Mouse (Mus musculus): ENCODE measurements around the gene Slc3a2.

The Slc3a2 gene

DNA sequence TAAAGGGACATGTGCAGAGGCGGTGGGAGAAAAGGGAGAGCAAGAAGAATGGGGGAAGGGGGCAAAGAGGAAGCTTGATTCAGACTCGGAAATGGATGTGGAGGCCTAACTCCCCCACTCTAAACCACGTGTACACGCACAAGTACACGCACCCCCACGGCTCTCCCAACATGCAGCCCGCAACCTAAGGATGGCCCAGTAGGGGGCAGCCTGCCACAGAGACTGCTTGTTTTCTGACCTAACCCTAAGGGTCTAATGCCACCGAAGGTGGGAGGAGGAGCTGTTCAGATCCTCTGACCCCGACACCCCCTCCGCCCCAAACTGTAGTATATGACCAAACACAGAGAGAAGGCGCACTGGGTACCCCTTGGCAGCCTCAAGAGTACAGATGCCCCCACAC lies 60.8 kb downstream of the Slc3a2 start:
- peak; percentile 41 for DNase-seq (ENCODE audit: low read depth)

DNA sequence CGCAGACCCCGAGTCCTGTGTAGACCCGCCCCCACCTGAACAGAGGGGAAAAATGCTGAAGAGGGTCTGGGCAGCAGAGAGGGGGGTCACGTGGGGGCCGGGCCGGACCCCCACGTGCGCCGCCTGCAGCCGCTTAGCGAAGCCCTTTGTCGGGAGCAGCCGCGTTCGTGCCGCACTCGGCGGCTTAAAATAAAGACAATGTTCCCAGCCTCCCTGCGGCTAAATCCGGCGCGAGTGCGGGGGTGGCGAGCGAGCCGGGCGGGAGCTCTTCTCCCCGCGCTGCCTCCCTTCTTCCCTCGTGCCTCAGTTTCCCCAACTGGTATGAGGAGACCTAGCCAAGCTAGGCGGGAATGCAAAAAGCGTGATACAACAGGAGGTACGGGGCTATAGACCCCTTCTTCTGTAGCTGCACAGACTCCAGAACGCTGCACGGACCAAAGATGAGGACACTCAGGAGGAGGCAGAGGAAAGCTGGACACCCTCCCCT lies 61.3 kb downstream of the Slc3a2 start:
- no peak for DNase-seq (ENCODE audit: low read depth)
